Mouse (Mus musculus) intestine, embryonic 16.5 days (tissue): ENCODE results near the gene Nlgn1. TPM values are rescaled to one million over a fixed set of nuclear protein-coding genes. Genes with fewer than 3 reads are reported as not detected.

Experiments
- ATAC-seq: fragments of 200-750 bp; cut with Nextera tagmentation; 2 replicates; pipeline ENCODE4 v1.8.0; 2017; ENCODE audit warnings: moderate TSS enrichment, moderate library complexity
- H3K27ac ChIP-seq: fragments of 300-500 bp; sonication (generic); 2 replicates; pipeline ENCODE4 v1.5.1; 2014; ENCODE audit warnings: mild to moderate bottlenecking, low read length
- H3K27me3 ChIP-seq: fragments of 300-500 bp; sonication (generic); replicated peaks from 2 replicates; pipeline ENCODE4 v1.6.1; 2014; ENCODE audit warnings: low read length, control low read depth, mixed read lengths; ENCODE audit not compliant: control insufficient read depth, insufficient read depth
- H3K36me3 ChIP-seq: fragments of 300-500 bp; sonication (generic); 2 replicates; pipeline ENCODE4 v1.6.1; 2014; ENCODE audit warnings: low read length, control low read depth; ENCODE audit not compliant: control insufficient read depth, insufficient read depth
- H3K4me1 ChIP-seq: fragments of 300-500 bp; sonication (generic); 2 replicates; pipeline ENCODE4 v1.6.1; 2014; ENCODE audit warnings: low read length, control low read depth, mixed read lengths; ENCODE audit not compliant: control insufficient read depth, insufficient read depth
- H3K4me2 ChIP-seq: fragments of 300-500 bp; sonication (generic); 2 replicates; pipeline ENCODE4 v1.6.1; 2014; ENCODE audit warnings: low read depth, low read length, control low read depth
- H3K4me3 ChIP-seq: fragments of 300-500 bp; sonication (generic); 2 replicates; pipeline ENCODE4 v1.5.1; 2014; ENCODE audit warnings: mild to moderate bottlenecking, low read length
- H3K9ac ChIP-seq: fragments of 300-500 bp; sonication (generic); 2 replicates; pipeline ENCODE4 v1.6.1; 2014; ENCODE audit warnings: low read depth, low read length
- H3K9me3 ChIP-seq: fragments of 300-500 bp; sonication (generic); 2 replicates; pipeline ENCODE4 v1.6.1; 2016; ENCODE audit warnings: low read length, control low read depth; ENCODE audit not compliant: control insufficient read depth
- WGBS: fragments of 180-500 bp; shearing (Covaris S2); extraction: QIAGEN DNeasy Blood & Tissue Kit; methylation state at CpG from one replicate; pipeline ENCODE4 v1.1.7; 2014; 5-methylcytosine and 5-hydroxymethylcytosine counted together
- polyA plus RNA-seq: library from polyadenylated mRNA; unstranded; fragments of >200 nt; fragmentation: Nextera tagmentation; extraction: Ambion mirVana; gene quantifications from 2 replicates; pipeline ENCODE4 v1.2.1, GENCODE M21; 2015

Gene Nlgn1
- polyA plus RNA-seq, 1 experiment from 2014 or later, result 1.6 TPM

DNA sequence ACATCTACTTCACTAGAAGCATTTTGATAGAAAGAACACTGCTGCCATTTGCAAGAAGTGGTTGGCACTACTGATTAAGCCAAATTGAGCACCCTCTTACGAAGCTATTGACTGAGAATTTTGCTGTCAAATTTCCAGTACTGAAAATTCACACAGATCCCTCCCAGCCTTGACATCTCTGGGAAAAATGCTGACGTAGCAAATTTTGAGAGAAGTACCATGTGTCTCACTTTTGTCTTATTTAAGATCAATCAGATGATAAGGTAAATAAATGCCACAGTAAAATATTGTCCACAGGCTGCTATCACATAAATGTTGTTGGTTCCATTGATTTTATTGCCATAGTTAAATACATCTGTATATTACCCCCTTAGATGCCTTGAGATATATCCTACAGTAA lies 668.8 kb downstream of the Nlgn1 start:
- Histone ChIP-seq H3K27ac (no peak overlapping the region), H3K4me2 (no peak overlapping the region), H3K27me3 (no peaks in the 10 kb centered on the region), H3K36me3 (no peaks in the 10 kb centered on the region), H3K4me1 (no peaks in the 10 kb centered on the region), H3K9ac (no peak overlapping the region), H3K4me3 (no peak overlapping the region), H3K9me3 (no peaks in the 10 kb centered on the region)
- no peak for ATAC-seq
- WGBS, result 82% methylated on average over 2 of the region's 2 CpGs

DNA sequence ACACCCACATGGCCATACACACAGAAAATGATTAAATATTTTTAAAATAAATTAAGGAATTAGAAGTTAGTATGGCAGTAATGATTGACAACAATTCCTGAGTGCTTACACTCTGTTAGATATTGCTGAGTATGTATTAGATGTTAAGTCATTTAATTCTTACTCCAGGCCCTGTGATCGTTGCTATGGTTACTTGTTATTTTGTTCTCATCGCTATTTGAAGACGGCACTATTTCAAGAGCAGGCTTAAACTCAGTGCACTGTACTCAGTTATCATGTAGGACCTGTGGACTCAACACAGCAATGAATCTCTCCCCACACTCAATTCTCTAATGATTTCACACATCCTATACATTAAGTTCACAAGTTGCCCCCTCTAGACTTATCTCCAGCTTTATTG lies 672.0 kb downstream of the Nlgn1 start:
- H3K9me3 ChIP-seq, result no peaks in the 10 kb centered on the region
- no peaks in the 10 kb centered on the region for H3K4me1 ChIP-seq
- no peak overlapping the region for H3K27ac ChIP-seq
- no peaks in the 10 kb centered on the region for H3K27me3 ChIP-seq
- no peak overlapping the region for H3K9ac ChIP-seq
- H3K4me2 ChIP-seq, result no peak overlapping the region
- WGBS, result 91% methylated on average over 3 of the region's 3 CpGs
- no peaks in the 10 kb centered on the region for H3K36me3 ChIP-seq
- H3K4me3 ChIP-seq, result no peak overlapping the region
- ATAC-seq, result no peak

DNA sequence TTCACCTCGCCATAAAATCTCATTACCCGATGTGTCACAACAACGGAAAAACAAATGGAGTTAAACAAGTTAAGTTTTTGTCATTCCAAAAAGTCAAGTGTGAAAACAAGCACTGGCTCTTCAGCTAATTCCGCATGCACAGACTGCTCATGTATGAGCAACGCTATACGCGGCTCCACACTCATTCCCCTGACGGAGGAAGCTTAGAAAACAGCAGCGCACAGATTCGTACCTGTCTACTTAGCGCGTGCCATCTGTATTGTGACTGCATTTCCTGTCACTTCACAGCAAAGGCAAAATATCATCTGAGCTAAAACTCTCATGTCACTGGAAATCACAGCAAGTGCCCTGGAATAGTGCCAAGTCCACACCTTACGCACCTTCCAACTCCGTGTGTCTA lies 674.3 kb downstream of the Nlgn1 start:
- H3K27me3 ChIP-seq, result no peaks in the 10 kb centered on the region
- H3K4me2 ChIP-seq, result no peak overlapping the region
- ATAC-seq, result no peak
- 91% methylated on average over 14 of the region's 14 CpGs for WGBS
- no peak overlapping the region for H3K4me3 ChIP-seq
- H3K27ac ChIP-seq, result no peak overlapping the region
- no peak overlapping the region for H3K9ac ChIP-seq
- H3K9me3 ChIP-seq, result no peaks in the 10 kb centered on the region
- H3K4me1 ChIP-seq, result no peaks in the 10 kb centered on the region
- no peaks in the 10 kb centered on the region for H3K36me3 ChIP-seq

DNA sequence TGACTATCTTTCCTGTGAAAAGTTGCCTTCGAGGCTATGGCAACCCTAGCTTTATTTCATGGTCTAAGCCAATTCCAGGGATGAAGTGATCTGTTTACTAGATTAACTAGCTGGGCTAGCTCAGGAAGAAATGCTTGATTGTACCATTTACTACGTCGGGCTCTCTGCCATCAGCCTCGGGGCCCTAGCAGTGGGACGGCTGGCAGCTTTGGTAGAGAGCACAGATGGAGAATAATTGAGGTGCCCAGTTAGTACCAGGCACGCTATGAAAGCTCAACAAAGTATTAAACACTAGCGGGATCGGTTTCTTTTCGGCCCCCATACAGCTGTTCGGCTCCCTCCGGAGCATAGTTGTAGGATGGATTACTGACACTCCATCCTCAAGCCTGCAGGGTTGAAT lies 675.2 kb downstream of the Nlgn1 start:
- Histone ChIP-seq H3K27ac (no peak overlapping the region), H3K4me2 (no peak overlapping the region), H3K9me3 (no peaks in the 10 kb centered on the region), H3K27me3 (no peaks in the 10 kb centered on the region), H3K4me1 (no peaks in the 10 kb centered on the region), H3K4me3 (no peak overlapping the region), H3K36me3 (no peaks in the 10 kb centered on the region), H3K9ac (no peak overlapping the region)
- no peak for ATAC-seq
- 89% methylated on average over 11 of the region's 11 CpGs for WGBS

DNA sequence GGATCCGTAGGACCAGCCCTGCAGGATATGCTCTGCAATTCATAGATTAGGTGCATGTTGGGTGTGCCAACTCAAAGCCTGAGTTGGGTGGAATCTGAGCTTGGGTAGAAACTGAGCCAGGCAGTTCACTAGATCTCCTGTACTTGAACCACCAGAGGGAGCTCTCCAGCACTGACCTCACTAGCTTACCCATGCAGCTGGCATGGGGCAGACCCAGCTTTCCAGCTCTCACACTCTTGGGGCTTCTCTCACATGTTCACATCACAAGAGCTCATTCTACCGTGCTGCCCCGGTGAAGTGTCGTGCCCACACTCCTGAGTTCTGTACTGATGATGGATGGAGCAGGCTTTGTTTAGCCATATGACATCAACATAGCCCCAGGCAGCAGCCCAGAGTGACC lies 679.2 kb downstream of the Nlgn1 start:
- WGBS, result 75% methylated on average over 4 of the region's 4 CpGs
- no peak for ATAC-seq
- Histone ChIP-seq H3K4me3 (no peak overlapping the region), H3K4me1 (no peaks in the 10 kb centered on the region), H3K27me3 (no peaks in the 10 kb centered on the region), H3K9me3 (no peaks in the 10 kb centered on the region), H3K4me2 (no peak overlapping the region), H3K36me3 (no peaks in the 10 kb centered on the region), H3K27ac (no peak overlapping the region), H3K9ac (no peak overlapping the region)

DNA sequence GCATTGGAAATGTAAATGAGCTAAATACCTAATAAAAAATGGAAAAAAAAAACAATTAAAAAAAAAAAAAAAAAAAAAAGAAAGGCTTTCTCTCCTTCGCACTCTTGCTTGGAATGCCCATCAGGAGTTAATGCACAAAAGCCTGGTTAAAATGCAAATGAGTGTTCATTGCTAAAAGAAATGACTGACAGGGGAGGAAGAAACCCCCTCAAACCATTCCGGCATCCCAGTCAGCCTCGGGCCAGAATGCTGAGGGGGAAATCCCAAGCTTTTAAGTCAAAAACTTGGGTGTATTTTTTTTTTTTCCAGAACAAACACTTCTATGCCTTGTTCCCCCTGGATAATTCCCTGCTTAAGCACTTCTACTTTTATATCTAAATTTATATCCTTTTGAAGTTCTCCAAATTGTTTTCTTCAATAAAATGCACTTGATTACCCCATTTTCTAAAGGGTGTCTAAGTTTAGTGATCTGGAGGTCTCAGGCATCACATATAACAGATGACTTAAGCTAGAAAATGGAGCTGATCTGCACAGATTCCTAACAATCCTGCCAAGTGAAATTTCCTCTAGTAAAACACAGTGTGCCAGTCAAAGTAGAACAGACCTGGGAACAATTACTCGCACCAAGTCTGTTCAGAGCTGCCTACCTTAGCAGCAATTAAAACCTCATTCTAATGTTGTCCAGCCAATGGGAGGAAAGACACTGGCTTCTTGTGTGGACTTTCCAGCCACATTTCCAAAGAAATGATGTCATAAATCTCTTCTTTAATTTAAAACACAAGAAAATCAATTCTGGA lies 686.2 kb downstream of the Nlgn1 start:
- ATAC-seq, result no peak
- 82% methylated on average over 4 of the region's 4 CpGs for WGBS

DNA sequence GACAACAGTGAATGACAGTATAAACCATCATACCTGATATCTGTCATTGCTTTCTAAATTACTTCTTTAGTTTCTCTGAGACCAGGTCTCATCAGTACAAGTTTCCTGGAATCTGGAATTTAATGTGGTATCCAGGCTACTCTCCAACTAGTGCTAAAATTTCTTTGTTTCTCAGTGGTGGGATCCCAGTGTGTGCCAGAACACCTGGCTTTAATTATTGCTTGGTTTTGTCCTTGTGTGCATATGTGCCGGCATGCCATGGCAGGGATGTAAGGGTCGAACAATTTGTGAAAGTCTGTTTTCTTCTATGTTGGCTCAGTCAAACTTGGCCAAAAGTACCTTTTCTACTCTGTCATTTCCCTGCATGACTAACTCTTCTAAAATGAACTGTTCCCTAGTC lies 703.1 kb downstream of the Nlgn1 start:
- H3K9ac ChIP-seq, result no peak overlapping the region
- H3K9me3 ChIP-seq, result no peaks in the 10 kb centered on the region
- no peak overlapping the region for H3K4me2 ChIP-seq
- no peak overlapping the region for H3K27ac ChIP-seq
- ATAC-seq, result no peak
- H3K36me3 ChIP-seq, result no peaks in the 10 kb centered on the region
- no peaks in the 10 kb centered on the region for H3K4me1 ChIP-seq
- no peaks in the 10 kb centered on the region for H3K27me3 ChIP-seq
- WGBS, result 92% methylated on average over 2 of the region's 2 CpGs
- H3K4me3 ChIP-seq, result no peak overlapping the region

More for the DNA sequence above, 686.2 kb downstream of the Nlgn1 start:
- no peaks in the 10 kb centered on the region for H3K9me3 ChIP-seq
- H3K27ac ChIP-seq, result no peak overlapping the region
- H3K4me1 ChIP-seq, result no peaks in the 10 kb centered on the region
- H3K27me3 ChIP-seq, result no peaks in the 10 kb centered on the region
- no peak overlapping the region for H3K4me3 ChIP-seq
- H3K4me2 ChIP-seq, result no peak overlapping the region
- H3K36me3 ChIP-seq, result no peaks in the 10 kb centered on the region
- no peak overlapping the region for H3K9ac ChIP-seq

DNA sequence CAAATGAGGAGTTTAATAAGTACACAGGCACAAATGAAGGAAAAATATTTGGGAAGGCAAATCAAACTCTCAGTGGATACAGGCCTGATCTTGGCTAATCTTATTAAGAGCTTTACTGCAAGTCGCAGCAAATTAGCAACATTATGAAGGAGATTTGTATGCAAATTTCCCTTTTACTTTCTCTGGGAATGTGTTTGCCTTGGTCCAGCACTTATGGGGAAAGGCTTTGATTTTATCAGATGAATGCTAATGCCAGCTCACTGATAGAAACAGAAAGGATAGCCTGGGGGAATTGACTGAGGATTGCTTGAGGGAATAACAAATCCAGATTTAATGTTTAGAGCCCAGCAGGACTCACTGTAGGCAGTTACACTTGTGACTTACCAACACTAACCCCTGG lies 725.7 kb downstream of the Nlgn1 start:
- ATAC-seq, result no peak
- Histone ChIP-seq H3K27ac (no peak overlapping the region), H3K36me3 (no peaks in the 10 kb centered on the region), H3K27me3 (no peaks in the 10 kb centered on the region), H3K4me3 (no peak overlapping the region), H3K4me1 (no peaks in the 10 kb centered on the region), H3K9ac (no peak overlapping the region), H3K4me2 (no peak overlapping the region), H3K9me3 (no peaks in the 10 kb centered on the region)
- 53% methylated on average over 1 of the region's 1 CpGs for WGBS

DNA sequence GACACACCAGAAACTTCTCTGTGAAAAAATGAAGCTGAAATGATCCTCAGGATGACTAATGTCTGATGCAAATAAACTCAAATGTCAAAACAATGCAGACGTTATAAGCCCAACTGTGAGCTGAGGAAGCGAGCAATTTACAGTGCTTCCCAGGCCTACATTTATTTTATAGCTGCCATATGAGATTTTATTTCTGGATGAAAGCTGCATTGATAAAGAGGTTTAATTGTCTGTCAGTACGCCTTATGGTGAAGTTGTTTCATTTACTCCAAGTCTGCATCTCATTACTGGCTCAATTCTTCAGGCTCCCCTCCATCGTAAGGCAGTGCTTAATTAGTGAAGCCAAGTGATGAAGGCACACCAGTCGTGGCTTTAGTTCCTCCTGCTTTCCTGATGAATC lies 734.7 kb downstream of the Nlgn1 start:
- no peak overlapping the region for H3K4me3 ChIP-seq
- no peak overlapping the region for H3K9ac ChIP-seq
- ATAC-seq, result no peak
- H3K4me2 ChIP-seq, result no peak overlapping the region
- H3K9me3 ChIP-seq, result no peaks in the 10 kb centered on the region
- no peak overlapping the region for H3K27ac ChIP-seq
- 69% methylated on average over 5 of the region's 5 CpGs for WGBS
- H3K4me1 ChIP-seq, result no peaks in the 10 kb centered on the region
- no peaks in the 10 kb centered on the region for H3K36me3 ChIP-seq
- no peaks in the 10 kb centered on the region for H3K27me3 ChIP-seq

DNA sequence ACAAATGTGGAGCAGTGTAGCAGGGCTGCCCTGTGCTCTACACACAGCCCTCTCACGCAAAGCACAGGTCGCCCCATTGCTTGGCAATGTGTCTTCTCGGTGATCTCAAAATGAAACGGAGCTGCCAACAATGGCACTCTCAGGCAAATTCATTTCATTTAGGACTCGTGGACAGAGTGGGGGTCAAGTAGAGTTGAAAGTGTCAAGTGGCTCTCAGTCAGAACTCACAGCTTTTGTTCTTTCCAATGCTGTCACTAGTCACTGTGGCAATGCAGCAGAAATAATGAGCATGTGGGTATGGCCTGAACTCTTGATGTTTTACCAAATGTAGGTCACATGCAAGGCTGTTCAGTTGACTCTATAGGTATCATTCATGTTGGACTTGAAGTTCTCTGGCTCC lies 756.7 kb downstream of the Nlgn1 start:
- ATAC-seq, result no peak
- WGBS, result 69% methylated on average over 5 of the region's 5 CpGs
- H3K4me3 ChIP-seq, result no peak overlapping the region
- no peak overlapping the region for H3K27ac ChIP-seq
- no peaks in the 10 kb centered on the region for H3K4me1 ChIP-seq
- H3K9ac ChIP-seq, result no peak overlapping the region
- no peaks in the 10 kb centered on the region for H3K27me3 ChIP-seq
- H3K36me3 ChIP-seq, result no peaks in the 10 kb centered on the region
- no peaks in the 10 kb centered on the region for H3K9me3 ChIP-seq
- no peak overlapping the region for H3K4me2 ChIP-seq
